Mouse (Mus musculus): ENCODE data around the gene Ppargc1a. TPM values are rescaled to one million over a fixed set of nuclear protein-coding genes. Genes with fewer than 3 reads are reported as not detected.

Ppargc1a gene
- total RNA-seq (2015), result 0.05 TPM in 1 of 2 replicates, not detected in the other
- 0.16 TPM in 1 of 2 replicates, not detected in the other for total RNA-seq (2017)

GRCm38 (mm10) chr5:51567659-51568058, at the start of gene Ppargc1a:
Ppargc1a (minus strand) TSS chr5:51567726.
- ATAC-seq (ENCODE audit: poor library complexity, severe bottlenecking), result no peak

DNA sequence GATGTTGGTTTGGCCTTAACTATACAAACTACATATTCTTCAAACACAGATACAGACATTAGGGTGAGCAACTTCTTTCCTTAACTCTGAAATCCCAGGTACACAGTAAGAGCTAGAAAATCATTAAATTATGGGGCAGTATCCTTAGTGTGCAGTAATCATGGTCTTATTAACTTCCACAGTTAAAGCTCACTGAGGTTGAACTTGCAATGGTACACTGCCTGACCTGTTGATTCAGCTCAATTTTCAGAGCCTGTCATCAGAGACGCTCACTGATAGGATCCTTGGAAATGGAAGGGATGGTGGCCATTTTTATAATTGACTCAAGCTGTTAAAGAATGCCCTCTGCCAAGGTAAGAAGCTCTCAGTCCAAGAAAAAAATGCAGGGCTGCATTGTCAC, 49.4 kb upstream of the Ppargc1a start:
- no peak for ATAC-seq (ENCODE audit: poor library complexity, severe bottlenecking)

DNA sequence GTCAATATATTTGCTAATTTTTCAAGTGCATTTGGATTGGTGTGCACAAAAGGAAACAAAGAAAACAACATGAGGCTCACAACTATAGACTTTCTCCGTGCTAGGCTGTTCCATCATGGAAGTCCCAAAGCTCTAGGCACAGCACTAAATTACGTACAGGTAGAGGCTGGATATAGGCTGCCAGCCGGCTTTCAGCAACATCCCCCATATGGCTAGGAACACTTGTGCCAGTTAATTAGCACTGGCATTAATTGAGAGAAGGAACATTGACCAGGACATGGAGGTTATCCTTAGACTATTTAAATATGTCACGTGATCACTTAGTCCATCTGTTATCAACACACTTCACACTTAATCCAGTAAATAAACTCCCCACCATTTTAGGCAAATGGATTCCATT, 44.5 kb upstream of the Ppargc1a start:
- no peak for ATAC-seq (ENCODE audit: poor library complexity, severe bottlenecking)

- no peak for ATAC-seq (ENCODE audit: poor library complexity, severe bottlenecking)
Measured at GRCm38 (mm10) chr5:51607686-51608480, 40.4 kb upstream of the Ppargc1a start.

DNA sequence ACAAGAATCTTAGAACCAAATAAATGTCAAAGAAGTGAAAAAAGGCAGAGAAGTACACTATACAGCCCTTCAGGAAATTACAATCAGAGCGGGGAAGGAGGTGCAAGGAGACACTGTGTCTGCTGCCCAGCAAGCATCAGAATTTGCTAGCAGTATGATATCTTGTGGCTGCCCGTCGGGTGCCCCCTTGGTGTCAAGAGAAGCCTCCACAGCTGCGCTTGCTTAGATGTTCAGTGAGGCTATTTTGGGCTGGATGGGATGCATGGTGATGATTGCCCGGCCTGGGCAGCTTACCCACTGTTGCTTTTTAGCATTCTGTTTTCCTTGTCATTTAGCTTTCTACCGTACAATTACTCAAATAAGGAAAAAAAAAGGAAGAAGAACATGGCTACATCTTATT, 32.0 kb upstream of the Ppargc1a start:
- ATAC-seq (ENCODE audit: poor library complexity, severe bottlenecking), result no peak

DNA sequence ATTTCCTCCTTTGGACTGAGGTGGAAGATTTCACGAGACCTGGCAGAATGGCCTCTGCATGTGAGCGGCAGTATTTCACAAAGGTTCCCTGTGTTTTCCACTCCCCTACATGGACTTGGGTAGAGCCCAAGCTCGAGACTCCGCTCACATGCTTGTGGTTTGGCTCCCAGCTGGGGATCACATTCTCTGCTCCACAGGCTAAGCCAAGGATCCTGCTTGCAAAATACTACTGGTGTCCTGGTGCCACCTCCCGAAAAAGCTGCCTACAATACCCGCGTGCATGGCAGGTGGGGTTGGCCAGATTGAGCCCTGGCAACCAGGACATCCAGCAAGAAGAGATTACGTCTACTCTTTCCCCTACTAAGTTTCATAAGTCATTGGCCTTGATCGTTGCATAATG, 28.1 kb upstream of the Ppargc1a start:
- ATAC-seq (ENCODE audit: poor library complexity, severe bottlenecking), result no peak

DNA sequence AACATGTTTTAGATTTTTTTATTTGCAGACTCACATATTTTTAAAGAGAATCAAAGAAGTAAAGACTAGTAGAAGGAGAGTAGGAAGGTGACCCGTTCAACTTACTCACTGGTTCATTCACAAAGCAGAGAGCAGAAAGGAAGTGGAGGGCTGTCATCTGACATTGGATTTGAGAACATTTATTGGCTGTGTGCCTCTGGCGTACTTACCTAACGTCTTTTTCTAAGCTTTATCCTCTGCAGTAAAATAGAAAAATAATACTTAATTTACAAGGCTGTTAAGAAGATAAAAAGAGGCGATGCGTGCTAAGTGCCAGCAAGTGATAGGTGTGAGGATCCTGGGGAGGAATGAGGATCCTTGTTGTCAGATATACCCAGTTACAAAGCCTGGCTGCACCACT, 24.7 kb upstream of the Ppargc1a start:
- ATAC-seq (ENCODE audit: poor library complexity, severe bottlenecking), result no peak

DNA sequence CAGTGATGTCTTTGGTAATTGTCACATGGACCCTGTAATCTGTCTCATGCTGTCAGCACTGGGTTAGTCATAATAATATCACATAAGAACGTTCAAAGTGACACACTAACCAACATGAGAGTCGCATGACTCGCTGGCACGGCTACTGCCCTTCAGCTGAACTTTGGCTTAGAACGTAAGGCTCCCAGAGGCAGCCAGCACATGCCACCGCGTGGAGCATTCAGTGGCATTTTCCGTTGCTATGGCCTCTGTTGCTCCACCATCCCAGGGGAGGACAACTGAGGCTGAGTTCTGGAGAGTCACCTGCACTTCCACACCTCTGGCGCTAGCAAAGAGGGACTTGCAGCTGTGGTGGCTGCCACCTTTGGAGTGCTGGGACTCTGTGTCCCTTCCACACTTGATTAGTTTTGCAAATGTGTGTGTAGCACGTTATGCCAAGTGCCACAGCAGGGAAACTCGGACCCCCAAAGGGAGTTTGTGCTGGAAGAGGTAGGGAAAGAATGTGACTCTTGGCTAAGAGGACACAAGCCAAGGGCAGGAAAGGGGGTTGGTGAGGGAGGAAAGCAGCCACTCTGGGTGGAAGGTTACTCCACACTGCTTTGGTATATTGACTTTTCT, 24.1 kb upstream of the Ppargc1a start:
- ATAC-seq (ENCODE audit: poor library complexity, severe bottlenecking), result no peak

DNA sequence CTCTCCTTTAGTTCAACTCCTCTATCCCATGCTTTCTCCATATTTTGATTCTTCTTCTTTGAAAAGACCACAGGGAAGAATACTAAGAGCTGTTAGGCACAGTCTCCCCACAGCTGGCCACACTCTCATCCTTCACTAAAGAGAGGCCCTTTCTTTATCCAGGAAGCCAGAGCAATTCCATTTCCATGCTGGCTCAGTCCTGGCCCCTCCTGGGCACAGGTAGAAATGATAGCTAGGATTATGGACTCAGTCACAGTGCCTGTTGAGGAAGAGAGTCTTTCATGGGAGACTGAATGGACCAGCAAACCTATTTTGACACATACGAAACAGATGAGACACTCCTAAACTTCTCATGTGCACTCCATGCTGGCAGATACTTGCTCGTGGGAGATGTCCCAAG, 18.7 kb upstream of the Ppargc1a start:
- no peak for ATAC-seq (ENCODE audit: poor library complexity, severe bottlenecking)

DNA sequence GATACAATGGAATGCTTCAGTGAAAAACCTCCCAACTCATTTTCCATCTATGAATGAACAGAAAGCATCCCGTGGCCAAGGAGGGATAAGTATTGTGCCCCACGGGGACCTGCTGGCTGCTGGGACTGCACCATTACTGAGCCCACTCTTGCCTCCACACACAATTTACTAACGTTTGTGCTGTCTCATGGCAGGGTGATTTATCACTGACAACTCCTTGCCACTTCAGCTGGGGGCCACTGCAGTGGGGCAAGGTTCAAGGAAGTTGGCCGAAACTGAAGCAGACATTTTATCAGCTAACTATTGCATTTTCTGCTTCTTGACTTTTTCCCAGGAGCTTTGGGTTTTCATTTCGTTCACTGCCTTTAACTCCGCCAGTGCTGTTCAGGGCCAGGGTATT, 17.5 kb upstream of the Ppargc1a start:
- ATAC-seq (ENCODE audit: poor library complexity, severe bottlenecking), result no peak

DNA sequence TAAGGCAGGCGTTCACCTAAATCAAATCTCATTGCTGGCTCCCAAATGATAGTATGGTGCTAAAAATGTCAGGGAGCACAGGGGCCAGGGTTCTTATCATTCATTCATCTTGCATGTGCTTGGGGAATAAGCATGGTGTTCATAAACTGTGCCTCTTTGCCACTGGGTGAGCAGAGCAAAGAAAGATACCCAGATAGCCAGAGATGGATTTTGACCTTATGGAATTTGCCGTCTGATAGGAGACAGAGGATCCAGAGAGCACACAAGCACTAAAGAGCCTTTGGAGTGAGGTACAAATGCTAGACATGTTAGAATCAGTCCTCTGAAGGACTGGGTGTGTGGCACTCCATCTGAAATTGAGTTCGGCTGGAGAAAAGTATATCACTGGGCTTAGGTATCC, 16.7 kb upstream of the Ppargc1a start:
- ATAC-seq (ENCODE audit: poor library complexity, severe bottlenecking), result no peak

DNA sequence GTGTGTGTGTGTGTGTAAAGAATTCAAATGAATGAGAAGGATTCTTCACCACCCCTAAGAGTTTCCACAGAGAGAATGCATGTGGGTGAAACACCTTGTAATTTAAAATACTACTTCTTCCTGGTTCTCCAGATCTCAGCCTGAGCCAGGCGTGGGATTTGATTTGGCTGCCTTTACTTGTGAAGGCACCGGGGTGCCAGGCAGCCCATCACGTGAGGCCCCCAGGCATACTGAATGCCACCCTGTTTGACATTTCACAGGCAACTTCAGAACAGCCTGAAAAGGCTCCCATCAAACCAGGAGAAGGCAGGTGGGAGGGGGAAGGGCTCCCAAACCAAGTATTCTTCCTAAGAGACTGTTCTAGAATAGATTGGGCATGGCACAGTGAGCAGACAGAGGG, 16.1 kb upstream of the Ppargc1a start:
- ATAC-seq (ENCODE audit: poor library complexity, severe bottlenecking), result no peak

- ATAC-seq (ENCODE audit: poor library complexity, severe bottlenecking), result no peak
Measured at GRCm38 (mm10) chr5:51583030-51583429, 15.5 kb upstream of the Ppargc1a start.

- ATAC-seq (ENCODE audit: poor library complexity, severe bottlenecking), result no peak
Measured at GRCm38 (mm10) chr5:51582618-51583017, 15.1 kb upstream of the Ppargc1a start.

- ATAC-seq (ENCODE audit: poor library complexity, severe bottlenecking), result 0 out of 2 replicates have a peak, but pooled peaks have one; percentile 40
Measured at GRCm38 (mm10) chr5:51577594-51577993, 10.1 kb upstream of the Ppargc1a start.

DNA sequence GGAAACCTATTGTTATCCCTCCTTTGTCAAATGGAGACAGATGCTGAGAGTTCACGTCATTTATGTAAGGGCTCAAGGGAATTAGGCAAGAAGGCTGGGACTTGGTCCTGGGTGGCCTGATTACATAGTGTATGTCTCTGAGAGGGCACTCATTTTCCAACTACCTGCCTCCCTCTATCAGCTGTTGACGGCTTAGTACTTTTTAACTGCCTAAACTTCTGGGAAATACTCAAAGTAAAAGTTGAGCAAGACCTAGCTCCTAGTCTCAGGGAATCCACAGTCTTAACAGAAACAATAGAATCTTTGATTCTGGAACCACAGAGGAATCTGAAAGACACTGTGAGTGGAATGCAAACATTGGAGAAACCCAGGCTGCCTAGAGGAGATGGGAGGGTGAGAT, 6.2 kb upstream of the Ppargc1a start:
- ATAC-seq (ENCODE audit: poor library complexity, severe bottlenecking), result no peak

DNA sequence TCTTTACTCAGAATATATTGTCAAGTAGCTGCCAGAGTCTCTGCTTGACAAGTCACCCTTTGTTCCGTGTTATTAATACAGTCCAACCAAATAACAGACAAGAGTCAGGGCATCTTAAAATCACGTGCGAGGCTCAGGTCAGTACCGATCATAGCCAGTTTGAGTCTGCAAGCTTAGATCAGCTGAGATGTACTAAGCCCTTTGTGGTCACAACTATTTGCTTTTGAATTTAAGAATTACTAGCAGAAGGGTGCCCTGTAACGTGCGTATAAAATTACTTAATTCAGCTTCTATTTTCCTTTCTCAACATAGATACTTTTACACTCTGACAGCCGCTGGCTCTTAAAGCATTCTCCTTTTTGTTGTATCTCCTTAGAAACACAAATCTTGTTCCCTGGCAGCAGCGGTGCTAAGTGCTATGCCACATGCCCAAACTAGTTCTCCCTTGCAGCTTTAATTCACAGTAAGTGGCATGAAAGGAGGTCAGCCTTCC, 718 bp upstream of the Ppargc1a start:
- ATAC-seq (ENCODE audit: poor library complexity, severe bottlenecking), result no peak

DNA sequence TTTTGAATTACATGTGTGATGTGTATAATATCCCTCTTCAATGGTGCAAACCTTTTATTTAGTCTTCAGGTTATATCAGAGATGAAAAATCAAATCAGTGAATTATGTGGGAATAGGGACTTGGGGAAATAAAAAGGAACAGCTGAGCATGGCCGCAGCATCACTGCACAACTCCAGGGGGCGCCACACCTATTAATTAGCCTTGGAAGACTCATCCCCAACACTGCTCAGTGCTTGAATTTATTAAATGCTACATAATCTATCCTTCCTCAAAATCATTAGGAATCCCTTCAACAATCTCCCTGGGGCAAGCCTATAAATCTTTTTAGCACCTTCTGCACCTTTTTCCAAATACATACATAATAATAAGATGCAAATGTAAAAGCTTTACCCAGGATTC, 1.9 kb downstream of the Ppargc1a start:
- ATAC-seq (ENCODE audit: poor library complexity, severe bottlenecking), result no peak

GRCm38 (mm10) chr5:51565038-51565437, 2.5 kb downstream of the Ppargc1a start:
- ATAC-seq (ENCODE audit: poor library complexity, severe bottlenecking), result no peak

GRCm38 (mm10) chr5:51563574-51563973, 4.0 kb downstream of the Ppargc1a start:
- no peak for ATAC-seq (ENCODE audit: poor library complexity, severe bottlenecking)

GRCm38 (mm10) chr5:51557607-51558278, 9.8 kb downstream of the Ppargc1a start:
- no peak for ATAC-seq (ENCODE audit: poor library complexity, severe bottlenecking)

DNA sequence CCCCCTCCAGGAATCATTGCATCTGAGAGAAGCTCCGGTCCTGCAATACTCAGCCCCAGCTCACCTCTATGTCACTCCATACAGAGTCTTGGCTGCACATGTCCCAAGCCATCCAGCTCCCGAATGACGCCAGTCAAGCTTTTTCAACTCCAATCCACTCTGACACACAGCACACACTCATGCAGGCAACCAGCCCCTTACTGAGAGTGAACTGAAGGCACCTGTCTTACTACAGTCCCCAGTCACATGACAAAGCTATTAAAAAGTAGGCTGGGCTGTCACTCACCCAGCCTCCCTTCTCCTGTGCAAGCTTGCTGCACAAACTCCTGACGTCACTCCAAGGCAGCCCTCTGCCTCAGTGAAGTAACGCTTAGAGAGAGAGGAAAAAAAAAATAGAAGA, 13.9 kb downstream of the Ppargc1a start:
- ATAC-seq (ENCODE audit: poor library complexity, severe bottlenecking), result no peak
